Mouse (Mus musculus) spleen, adult 18-20 months (tissue): ENCODE results near the gene A730009L09Rik.

Source experiments
- DNase-seq, 2 experiments: peaks; one replicate each; pipeline ENCODE4 v3.0.0; 2022; ENCODE audit warnings: mixed read lengths in 2 of 2

Gene A730009L09Rik

GRCm38 (mm10) chr16:84514821-84515220 lies at the start of gene A730009L09Rik:
Gene A730009L09Rik, plus strand, starts transcription at chr16:84515121.
- no peak for DNase-seq

GRCm38 (mm10) chr16:84465581-84466165 lies 49.2 kb upstream of the A730009L09Rik start:
- no peak for DNase-seq

DNA sequence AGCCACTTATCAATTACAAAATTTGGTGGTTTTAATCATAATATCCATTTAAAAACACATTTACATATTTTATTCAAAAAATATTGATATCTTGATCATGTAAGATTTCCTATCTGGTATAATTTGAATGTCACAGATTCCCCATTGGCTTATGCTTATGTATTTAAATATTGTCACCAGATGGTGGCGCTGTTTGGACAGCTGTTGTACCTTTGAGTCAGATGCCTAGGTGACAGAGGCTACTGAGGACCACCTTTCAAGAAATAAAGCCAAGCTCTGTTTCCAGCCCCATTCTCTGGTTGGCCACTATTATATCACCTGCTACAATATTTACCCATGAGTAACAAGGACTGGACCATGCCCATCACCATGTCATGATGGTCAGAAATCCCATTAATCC lies 46.0 kb upstream of the A730009L09Rik start:
- no peak for DNase-seq

- no peak for DNase-seq
Measured at GRCm38 (mm10) chr16:84469994-84470393, 44.9 kb upstream of the A730009L09Rik start.

- DNase-seq = no peak
Measured at GRCm38 (mm10) chr16:84473406-84473805, 41.5 kb upstream of the A730009L09Rik start.

GRCm38 (mm10) chr16:84474712-84475111 lies 40.2 kb upstream of the A730009L09Rik start:
- DNase-seq = no peak

DNA sequence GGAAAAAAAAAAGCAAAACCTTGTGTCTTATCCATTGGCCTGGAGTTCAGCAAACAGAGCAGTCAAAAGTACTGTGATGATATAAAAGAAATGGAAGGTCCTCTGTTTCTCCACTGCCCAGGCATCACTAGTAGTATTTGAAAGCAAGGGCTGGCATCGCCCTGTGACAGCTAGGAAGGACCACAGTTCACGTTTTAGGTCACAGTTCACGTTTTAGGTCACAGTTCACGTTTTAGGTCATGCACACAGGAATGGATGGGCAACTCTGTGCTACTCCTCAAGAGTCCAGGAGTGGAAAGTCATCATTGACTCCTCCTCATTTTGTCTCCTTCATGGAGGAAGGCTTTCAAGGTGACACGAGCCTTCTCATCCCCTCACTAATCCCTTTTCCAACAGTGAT lies 38.0 kb upstream of the A730009L09Rik start:
- no peak for DNase-seq

GRCm38 (mm10) chr16:84477528-84477927 lies 37.4 kb upstream of the A730009L09Rik start:
- DNase-seq = no peak

DNA sequence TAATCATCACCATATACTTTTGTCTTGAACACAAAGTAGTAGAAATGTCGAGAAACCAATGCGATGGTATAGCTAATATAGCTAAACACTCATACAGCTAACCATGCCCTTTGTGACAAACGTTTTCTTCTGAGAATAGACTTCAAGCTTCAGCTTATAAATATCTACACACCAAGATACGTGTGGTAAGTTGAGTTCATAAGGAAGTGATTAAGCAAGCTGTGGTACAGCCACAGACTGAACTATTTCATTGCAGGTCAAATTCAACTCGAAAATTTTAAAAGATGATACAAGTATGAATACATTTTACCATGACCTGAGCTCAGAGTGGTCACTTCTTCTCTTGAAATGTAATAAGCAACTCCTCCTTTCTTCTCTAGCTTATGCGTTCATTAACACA lies 37.0 kb upstream of the A730009L09Rik start:
- no peak for DNase-seq

DNA sequence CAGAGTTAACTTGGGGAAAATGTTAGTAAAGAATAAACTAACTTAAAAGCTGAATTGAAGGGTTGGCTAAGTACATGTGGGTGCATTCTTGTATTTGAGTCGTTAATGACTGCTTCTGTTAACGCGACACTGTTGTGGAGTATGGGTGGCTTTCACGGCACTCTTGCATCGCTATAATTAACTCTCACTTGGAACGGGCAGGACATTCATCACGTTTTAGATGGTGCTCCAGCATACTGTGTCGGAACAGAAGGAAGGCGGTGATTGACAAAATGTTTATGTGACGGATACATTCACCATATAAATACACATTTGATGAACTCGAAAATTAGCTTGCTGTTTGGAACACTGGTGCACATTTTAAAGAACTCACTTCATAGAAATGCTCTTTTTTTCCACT lies 29.0 kb upstream of the A730009L09Rik start:
- no peak for DNase-seq

GRCm38 (mm10) chr16:84494818-84495217 lies 20.1 kb upstream of the A730009L09Rik start:
- DNase-seq = no peak

GRCm38 (mm10) chr16:84495438-84495837 lies 19.5 kb upstream of the A730009L09Rik start:
- no peak for DNase-seq

GRCm38 (mm10) chr16:84507681-84508080 lies 7.2 kb upstream of the A730009L09Rik start:
- no peak for DNase-seq

GRCm38 (mm10) chr16:84521975-84522635 lies 7.2 kb downstream of the A730009L09Rik start:
- DNase-seq = no peak

GRCm38 (mm10) chr16:84523061-84523460 lies 8.1 kb downstream of the A730009L09Rik start:
- DNase-seq = no peak

- peak; percentile 9 to 62 for DNase-seq
Measured at GRCm38 (mm10) chr16:84527375-84527774, 12.5 kb downstream of the A730009L09Rik start.

DNA sequence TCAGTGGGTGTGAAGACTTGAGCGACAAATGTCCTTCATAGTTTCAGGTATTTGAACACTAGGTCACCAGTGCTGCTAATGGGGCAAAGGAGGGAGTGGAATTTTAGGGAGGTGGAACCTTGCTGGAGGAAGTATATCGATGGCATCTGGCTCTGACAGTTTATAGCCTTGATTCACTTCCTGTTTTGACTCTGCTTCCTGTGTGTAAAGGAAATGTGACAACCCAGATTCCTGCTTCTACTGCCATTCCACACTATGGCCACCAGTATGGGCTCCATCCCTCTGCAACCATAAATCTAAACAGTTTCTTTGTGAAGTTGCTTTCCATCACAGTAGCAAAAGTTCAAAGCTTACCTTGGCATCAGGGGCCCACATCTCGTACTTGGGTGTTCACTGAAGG lies 17.9 kb downstream of the A730009L09Rik start:
- no peak for DNase-seq

DNA sequence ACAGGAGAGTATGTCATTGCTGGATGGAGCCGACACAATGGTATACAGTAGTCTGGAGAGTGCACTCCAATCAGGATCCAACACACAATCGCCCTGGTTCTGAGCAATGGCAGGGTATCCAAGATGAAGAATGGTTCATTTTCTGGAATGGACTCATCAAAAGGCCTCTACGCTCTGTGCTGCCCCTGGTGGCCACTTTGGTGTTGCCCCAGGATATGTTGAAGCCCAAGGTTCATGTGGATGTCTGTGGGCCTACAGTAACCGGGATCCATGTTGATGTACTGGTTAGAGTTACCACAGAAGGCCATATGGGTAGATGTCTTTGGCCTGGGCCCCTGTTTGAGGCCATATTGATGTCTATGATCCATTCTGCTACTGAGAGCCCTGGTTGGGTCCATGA lies 31.1 kb downstream of the A730009L09Rik start:
- DNase-seq = no peak

GRCm38 (mm10) chr16:84549122-84549521 lies 34.2 kb downstream of the A730009L09Rik start:
- no peak for DNase-seq

- DNase-seq = no peak
Measured at GRCm38 (mm10) chr16:84550445-84550844, 35.5 kb downstream of the A730009L09Rik start.

DNA sequence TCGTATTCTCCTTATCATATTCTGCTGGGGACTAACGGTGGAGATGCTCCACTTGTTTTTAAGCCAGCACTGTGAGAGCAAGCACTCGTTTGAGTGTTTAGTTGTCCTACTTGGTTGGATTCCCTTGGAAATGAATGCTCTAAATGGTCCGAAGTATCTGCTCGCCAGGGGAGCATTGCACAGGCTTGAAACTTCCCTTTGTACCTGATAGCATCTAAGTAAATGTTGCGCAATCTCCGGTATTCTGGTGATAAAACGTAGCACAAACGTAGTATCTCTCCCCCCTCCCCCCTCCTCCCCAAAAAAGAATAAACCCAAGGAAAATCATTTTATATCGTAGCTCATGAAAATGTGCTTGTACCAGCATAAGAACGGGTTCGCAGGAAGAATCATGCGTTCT lies 39.1 kb downstream of the A730009L09Rik start:
- no peak for DNase-seq

- no peak for DNase-seq
Measured at GRCm38 (mm10) chr16:84558113-84558917, 43.4 kb downstream of the A730009L09Rik start.

DNA sequence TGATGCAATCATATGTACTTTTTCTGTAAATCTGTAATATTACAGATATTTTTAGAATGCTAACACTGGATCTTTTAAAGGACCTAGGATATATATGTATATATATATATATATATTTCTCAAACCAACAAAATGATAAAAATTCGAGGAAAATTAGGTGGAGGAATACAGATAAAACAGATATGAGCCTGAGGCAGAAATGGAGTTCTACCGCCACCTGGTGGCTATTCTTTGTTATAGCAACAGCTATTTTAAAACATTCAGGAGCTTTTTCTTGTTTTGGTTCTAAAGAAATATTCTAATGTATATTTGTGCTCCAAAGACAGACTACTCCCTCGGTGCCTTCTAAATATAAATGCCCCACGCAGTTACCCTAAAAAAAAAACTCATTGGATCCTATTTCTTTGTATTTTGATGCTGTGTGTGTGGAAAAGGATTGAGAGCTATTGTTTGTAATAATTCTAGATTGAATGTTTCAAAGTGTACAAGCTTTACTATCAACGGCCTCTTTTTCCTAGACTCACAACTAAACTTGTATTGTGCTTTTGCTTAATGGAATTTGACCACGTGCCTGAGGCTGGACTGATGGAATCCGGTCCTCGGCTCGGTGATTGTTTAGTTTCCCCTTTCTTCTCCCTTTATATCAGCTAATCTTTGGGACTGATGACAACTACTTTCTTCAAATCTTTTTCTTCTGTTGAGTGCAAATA lies 44.8 kb downstream of the A730009L09Rik start:
- no peak for DNase-seq
